Mouse (Mus musculus): ENCODE data around the gene Slc10a6. TPM values are rescaled to one million over a fixed set of nuclear protein-coding genes. Genes with fewer than 3 reads are reported as not detected.

Slc10a6 gene
- total RNA-seq, 1 experiment from 2014 or later, result not detected

DNA sequence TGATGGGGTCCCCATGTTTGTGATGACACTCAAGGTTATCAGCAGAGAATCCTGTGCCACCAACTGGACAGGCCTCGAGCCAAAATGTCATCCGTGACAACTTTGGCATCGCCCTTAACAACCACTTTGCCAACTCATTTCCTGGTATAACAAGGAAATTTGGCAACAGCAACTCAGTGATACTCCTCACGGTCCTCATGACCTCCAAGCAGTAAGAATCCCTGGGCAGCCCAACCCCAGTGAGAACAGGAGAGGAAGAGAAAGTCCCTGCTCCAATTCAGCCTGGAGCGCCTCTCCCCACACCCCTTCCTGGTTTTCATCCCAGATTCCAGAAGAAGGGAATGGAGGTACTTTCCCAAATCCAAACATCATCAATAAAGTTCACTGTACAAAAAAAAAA lies 4.4 kb downstream of the Slc10a6 start:
- no peak for ATAC-seq (ENCODE audit: extremely low read depth, insufficient number of reproducible peaks, low FRiP score, poor library complexity, severe bottlenecking)

DNA sequence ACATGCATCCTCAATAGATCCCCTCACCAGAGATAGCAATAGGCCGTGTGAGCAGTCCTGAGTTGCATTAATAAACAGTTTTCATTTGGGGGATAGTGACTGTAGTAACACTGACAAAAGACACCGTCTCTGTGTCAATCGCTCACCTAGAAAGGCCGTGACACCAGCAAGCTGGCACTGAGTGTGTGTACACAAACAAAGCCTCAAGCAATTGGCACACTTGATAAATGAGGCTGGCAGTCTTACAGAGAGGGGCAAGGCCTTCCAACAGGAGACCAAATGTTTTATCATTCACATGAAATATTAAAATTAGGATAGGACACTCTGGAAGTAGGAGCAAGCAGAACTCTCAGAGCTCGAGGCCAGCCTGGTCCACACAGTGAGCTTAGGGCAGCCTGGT lies 6.9 kb downstream of the Slc10a6 start:
- ATAC-seq (ENCODE audit: extremely low read depth, insufficient number of reproducible peaks, low FRiP score, poor library complexity, severe bottlenecking), result no peak

DNA sequence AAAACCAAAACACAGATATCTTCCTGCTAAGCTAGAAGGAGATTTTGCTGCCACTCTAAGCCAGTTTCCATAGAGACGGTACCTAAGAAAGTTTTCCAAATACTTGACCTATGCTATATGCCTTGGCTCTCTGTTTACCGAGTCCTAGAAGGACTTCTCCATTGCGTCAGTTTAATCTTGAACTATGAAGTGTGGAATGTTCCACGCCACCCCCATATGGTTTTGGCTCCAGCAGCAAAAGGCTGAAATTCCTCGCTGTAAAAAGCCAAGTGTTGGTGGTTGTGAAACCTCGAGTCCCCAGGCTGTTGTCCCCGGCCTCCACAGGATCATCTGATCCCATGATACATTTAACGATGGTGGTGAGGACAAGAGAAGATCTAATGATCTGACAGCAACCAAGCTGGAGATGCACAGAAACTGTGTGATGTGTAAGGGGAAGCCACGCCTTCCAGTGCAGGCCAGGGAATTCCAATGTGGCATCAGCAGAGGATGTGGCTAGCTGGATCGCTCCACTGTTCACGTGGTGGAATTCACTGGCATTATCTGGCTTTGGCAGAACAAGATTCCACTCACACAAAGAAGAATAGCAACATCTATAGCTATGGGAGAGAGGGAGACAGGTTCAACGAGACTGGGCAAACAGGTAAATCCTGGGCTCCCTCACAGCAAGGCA lies 8.8 kb downstream of the Slc10a6 start:
- no peak for ATAC-seq (ENCODE audit: extremely low read depth, insufficient number of reproducible peaks, low FRiP score, poor library complexity, severe bottlenecking)

DNA sequence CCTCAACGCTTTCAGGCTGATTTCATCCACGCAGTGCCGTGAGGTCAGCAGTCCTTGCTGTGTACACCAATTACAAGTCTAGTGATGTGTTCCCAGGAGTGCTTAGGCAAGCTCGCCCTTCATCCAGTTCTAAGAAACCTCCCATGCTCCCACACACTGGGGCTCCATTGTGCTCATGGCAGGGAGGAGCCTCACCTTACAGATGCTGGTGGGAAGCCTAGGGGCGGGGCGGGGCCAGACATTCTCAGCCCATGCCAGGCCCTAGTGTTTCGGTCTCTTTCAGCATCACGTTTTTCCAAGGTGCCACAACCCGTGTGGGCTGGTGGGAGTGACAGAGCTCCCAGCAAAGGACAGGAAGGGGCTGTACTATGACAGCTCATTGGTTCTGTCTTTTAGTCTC lies 12.0 kb downstream of the Slc10a6 start:
- ATAC-seq (ENCODE audit: extremely low read depth, insufficient number of reproducible peaks, low FRiP score, poor library complexity, severe bottlenecking), result no peak

DNA sequence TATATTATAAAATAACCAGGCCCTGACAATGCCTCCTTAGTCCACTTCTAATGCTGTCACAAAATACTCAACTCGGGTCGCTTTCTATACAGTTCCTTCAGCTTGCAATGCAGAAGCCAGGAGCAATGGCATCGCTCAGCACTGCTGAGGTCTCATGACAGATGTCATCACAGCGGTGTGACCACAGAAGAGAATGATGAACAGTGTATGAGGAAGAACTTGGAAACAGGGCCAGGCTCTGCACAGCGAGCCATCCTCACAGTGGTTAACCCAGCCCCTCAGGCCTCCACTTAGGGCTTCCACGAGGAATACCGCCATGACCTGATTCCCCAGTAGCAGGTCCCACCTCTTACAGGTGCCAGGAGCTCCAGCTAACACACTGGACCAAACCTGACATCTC lies 14.8 kb downstream of the Slc10a6 start:
- ATAC-seq (ENCODE audit: extremely low read depth, insufficient number of reproducible peaks, low FRiP score, poor library complexity, severe bottlenecking), result no peak

DNA sequence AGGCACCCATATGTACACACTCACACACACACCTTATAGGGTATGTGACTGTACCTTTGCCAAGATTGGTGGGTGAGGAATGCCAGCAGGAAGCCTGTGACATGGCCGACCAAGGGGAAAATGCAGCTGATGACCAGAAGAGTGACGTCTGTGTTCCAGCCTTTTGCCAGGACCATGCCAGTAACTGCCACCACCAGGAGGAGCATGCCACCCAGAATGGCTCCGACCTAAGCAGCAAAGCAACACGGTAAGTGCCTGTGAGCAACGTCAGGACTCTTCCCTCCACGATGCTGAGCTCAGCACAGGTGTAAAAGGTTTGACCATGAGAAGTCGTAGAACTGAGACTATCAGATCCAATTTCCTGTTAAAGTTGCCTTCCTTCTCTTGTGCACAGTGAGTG lies 16.9 kb downstream of the Slc10a6 start:
- no peak for ATAC-seq (ENCODE audit: extremely low read depth, insufficient number of reproducible peaks, low FRiP score, poor library complexity, severe bottlenecking)

DNA sequence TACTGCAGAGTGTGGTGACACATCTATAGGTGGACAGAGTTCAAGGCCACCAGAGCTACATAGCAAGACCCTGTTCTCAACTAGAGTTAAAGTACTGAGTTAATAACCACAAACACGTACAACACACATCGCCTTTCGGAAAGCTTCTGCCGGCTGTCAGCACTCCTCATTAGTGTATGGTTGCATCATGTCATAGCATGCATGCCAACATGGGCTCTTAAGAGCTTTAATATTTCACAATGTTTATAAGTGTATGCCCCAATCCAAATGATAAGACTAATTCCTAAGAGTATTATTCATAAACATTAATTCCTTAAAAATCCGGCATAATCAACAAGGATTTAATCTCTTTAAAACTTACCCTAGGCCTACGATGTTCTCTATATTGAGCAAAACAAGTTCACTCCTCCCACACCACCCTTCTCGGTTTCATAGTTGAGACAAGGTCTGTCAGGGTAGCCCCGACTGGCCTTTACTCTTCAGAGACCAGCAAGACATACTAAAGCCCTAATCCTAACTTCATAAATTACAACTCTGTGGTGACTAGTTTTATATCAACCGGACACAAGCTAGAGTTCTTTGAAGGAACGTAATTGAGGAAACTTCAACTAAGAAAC lies 18.2 kb downstream of the Slc10a6 start:
- no peak for ATAC-seq (ENCODE audit: extremely low read depth, insufficient number of reproducible peaks, low FRiP score, poor library complexity, severe bottlenecking)

DNA sequence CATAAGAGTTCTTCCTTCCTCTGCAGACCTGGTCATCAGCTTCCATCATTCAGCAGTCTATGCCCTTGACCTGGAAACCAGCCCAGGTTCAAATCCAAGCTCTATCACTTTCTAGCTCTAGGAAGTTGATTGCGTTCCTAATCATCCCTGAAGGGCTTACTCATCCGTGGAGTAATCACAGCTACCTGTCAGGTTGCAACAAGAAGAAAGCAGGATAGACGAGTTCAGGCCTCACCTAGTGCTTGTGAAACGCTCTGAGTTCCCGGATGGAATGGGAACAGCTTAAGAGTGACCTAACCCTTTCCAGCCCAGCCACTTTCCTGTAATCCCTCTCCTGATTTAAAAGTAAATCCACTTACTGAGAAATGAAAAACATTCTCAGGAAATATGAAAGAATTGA lies 19.1 kb downstream of the Slc10a6 start:
- no peak for ATAC-seq (ENCODE audit: extremely low read depth, insufficient number of reproducible peaks, low FRiP score, poor library complexity, severe bottlenecking)

DNA sequence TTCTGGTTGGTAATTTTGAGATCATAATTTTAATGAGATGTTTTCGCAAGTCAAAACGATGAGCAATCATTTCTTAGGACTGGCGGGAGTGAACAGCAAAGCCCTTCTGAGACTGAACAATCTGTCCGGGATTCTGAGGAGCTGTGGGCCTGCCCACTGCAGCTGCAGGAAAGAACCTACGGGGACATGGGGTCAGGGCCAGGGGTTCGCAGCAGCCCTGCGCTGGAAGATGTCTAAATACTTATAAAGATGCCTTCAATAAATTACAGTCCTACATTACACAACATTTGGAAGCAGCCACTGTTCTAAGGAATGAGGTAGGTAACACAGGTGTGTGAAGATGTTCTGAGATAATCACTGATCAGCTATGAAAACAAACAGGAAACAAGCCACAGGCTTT lies 23.5 kb downstream of the Slc10a6 start:
- ATAC-seq (ENCODE audit: extremely low read depth, insufficient number of reproducible peaks, low FRiP score, poor library complexity, severe bottlenecking), result no peak

DNA sequence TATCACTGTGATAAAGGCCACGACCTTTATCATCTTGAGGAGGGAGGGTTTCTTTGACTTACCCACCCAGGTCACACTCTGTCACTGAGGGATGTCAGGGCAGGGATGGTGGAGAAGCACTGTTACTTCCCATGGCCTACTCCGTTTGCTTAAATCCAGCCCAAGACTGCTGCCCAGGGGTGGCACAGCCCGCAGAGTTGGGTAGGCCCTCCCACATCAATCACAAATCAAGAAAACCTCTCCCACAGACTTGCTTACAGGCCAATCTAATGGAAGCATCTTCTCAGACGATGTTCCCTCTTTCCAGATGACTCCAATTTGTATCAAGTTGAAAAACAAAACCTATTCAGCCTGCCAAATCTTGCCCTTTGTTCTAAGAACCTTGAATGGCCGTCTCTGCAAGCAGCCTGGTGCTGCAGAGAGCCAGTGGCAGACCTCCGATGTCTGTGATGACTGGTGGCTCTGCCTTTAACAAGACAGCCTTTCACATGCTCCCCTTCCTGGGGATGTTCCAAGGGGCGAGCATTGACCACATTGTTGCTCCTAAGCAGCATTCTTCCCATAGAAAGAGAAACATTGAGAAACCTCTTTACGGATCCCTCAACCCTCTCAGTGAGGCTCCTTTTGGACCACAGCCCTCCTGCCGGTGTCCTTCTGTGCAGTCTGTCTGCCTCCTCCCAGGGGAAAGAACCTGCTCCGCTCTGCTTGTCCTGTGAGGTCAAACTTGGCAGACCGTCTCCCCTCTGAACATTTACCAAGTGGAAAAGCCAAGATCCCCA lies 25.9 kb downstream of the Slc10a6 start:
- ATAC-seq (ENCODE audit: extremely low read depth, insufficient number of reproducible peaks, low FRiP score, poor library complexity, severe bottlenecking), result no peak

DNA sequence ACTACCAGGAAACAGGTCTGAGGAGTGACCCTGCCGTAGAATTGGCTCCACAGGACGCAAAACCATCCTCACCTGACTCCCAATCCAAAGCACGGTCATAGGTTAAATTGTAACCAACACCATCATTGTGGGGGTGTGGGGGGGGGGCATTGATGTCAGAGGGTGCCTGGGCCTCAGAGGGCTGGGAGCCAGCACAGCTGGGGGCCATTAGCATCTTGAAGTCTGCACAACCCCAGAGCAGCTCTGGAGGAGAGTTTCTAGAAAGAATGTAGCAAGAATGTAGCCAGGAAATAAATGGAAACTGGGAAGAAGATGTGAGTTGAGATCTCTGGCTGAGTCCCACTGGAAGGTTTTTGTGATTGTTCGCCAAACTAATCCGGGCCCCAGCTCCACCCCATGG lies 30.3 kb downstream of the Slc10a6 start:
- no peak for ATAC-seq (ENCODE audit: extremely low read depth, insufficient number of reproducible peaks, low FRiP score, poor library complexity, severe bottlenecking)

DNA sequence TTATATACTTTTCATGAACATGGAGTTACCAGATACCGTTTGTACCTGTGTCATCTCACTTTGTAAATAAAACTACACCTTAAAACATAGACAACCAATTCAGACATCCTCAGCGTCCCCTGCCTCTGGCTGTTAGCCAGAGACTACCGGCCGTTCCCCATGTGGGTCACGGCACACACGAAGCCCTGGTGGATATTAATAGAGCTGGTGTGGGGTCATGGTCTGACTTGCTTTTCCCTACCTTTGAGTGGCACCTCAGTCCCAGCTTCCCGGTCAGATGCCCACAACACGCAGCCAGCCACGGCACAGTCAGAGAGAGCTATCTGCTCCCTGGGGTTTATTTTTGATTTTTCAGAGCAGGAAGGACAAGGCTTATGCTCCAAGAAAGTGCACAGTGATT lies 30.9 kb downstream of the Slc10a6 start:
- no peak for ATAC-seq (ENCODE audit: extremely low read depth, insufficient number of reproducible peaks, low FRiP score, poor library complexity, severe bottlenecking)

DNA sequence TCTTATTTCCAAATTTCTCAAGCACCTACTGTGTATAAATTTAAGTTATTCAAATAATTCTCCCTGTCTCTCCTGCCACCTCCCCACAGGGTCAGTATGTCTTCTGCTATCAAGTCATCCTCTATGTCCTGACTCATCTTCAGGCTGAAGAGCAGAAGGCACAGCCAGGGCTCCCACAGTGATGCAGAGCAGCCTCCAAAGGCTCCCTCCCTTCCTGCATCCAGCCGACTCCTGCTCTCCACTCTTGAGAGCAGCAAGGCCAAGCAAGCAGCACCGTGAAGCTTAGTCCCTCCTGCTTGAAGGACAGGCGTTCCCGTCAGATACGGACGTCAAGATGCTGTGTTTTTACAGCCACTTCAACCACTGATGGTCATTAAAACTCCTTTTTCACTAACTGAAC lies 31.6 kb downstream of the Slc10a6 start:
- no peak for ATAC-seq (ENCODE audit: extremely low read depth, insufficient number of reproducible peaks, low FRiP score, poor library complexity, severe bottlenecking)

DNA sequence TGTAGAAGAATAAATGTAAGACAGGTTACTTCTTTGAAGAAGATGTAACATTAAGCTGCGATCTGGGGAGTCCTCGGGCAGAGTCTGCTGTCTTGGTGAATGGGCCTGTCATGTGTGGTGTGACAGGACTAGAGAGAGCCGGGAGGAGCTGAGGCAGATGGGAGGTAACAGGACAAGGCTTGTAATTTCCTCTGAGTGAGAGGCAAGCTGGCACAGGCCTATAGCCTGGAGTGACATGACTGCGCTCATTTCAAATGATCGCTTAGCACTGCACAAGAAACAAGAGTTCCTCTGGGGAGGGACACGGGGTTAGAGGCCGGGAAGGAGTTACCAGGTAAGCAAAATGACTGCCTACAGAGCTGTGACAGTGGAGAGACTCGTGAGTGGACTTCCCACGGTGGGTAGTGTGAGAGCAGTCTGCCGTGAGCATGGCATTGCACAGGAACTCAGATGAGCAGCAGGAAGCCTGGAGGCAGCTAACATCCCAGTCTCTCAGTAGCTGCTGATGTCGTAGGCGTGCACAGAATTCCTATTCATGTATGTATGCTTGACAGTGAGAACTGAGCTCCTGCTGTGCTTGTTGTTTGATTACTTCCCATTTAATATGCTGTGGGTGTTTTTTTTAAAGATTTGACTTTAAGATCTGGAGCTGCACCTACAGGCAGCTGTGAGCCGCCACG lies 32.6 kb downstream of the Slc10a6 start:
- no peak for ATAC-seq (ENCODE audit: extremely low read depth, insufficient number of reproducible peaks, low FRiP score, poor library complexity, severe bottlenecking)

DNA sequence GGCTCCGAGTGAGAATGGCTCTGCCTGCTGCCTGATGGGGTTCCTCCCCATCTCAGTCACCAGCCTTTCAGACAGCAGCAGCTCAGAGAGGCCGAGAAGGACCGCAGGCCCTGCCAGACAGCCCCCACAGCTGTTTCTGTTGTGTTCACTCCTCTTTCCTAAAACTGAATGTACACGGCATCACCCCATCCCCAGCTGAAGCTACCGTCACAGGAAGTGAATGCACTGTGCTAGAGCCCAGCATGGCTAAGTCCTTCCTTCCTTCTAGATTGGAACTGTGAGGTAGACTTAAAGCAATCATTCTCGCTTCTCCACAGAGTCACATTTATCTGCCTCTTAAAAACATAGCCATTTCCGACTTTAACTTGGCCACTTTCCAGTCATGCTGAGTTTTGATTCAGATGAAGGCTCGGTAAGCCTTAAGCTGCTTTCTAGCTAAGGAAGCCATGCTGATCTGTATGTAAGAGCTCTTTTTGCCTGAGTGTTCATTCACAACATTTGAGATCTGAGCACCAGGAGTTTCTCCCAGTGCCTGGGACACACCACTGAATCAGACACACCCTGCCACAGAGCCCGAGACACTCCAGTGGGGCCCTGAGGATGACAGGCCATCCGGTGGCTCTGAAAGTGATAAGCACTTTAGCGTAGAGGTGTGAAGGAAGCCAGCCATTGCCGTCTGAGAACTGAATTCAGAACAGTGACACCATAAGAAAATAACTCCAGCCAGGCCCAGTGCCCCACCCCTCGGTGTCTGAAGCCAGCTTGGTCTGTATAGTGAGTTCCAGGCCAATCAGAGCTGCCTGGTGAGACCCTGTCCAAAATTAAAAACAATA lies 33.6 kb downstream of the Slc10a6 start:
- ATAC-seq (ENCODE audit: extremely low read depth, insufficient number of reproducible peaks, low FRiP score, poor library complexity, severe bottlenecking), result no peak

DNA sequence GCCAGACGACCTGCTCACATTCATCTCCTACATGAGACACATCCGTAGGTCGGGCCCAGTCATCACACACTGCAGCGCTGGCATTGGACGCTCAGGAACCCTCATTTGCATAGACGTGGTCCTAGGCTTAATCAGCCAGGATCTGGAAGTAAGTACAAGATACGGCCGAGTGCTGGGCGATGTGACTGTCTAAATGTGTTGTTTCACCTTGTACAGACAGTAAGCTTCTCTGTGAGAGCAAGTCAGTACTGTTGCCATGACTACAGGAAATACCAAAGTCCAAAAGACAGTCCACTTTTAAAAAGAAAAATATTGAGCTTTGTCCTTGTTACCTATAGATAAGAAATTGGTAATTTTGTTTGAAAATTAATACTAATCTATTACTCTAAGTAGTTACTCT lies 35.6 kb downstream of the Slc10a6 start:
- no peak for ATAC-seq (ENCODE audit: extremely low read depth, insufficient number of reproducible peaks, low FRiP score, poor library complexity, severe bottlenecking)

DNA sequence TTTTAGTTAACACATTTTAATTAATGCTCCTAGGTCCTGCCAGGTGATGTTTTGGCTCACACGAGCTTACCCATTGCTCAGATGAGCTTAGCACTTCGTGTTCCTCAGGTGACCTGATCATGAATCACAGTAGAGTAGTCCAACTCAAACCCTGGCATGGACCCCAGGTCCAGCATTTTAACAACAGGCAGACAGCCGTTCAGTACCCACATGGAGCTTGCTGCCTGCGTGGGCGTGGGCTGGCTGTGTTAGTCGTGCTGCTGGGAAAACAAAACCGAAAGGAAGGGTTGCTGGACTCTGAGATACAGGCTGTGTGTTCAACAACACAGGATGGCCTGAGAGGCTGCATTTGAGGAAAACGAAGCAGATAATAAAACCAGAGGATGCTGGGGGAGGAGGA lies 36.5 kb downstream of the Slc10a6 start:
- no peak for ATAC-seq (ENCODE audit: extremely low read depth, insufficient number of reproducible peaks, low FRiP score, poor library complexity, severe bottlenecking)

DNA sequence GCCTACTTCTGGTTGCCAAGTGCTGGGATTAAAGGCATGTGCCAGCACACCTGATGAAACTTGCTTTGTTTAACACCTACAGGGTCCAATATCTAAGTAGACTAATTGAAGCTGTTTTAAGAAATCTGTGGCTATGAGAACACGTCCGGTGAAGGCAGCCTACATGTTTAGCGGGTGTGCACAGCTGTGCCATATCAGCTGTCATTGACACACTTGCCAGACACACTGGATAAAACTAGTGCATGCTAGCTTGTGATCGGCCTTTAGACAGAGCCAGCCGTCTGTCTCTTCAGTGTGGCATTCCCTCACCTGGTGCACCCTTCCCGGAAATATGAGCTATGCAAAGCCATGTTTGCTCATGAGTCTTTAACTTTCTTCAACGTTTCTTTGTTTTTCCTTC lies 37.4 kb downstream of the Slc10a6 start:
- ATAC-seq (ENCODE audit: extremely low read depth, insufficient number of reproducible peaks, low FRiP score, poor library complexity, severe bottlenecking), result no peak

DNA sequence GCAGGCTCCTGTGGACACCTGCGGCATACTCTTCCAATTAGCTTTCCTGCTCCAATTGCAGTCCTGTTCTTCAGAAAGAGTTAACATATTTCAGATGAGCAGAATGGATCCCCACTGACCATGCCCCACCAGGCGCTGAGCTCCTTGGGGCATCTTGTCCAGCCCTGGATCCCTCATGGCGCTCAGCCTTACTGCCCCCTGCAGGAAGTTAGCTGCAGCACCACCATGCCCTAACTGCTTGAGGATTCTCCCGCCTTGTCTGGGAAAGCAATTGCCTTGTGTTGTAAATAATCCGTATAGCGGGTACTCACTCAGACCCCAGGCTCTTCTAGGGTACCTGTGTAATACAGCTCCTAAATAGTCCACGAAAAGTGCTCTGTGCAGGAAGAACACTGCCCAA lies 42.0 kb downstream of the Slc10a6 start:
- ATAC-seq (ENCODE audit: extremely low read depth, insufficient number of reproducible peaks, low FRiP score, poor library complexity, severe bottlenecking), result no peak
